Mouse (Mus musculus): ENCODE measurements around the gene Vmn1r1.

The Vmn1r1 gene

GRCm38 (mm10) chr1:182137204-182138125 is 26.8 kb downstream of the Vmn1r1 start:
- DNase-seq (ENCODE audit: low read depth, low spot score), result no peak

GRCm38 (mm10) chr1:182130830-182131229 is 33.5 kb downstream of the Vmn1r1 start:
- DNase-seq (ENCODE audit: low read depth, low spot score), result no peak

- DNase-seq (ENCODE audit: low read depth, low spot score), result no peak
Measured at GRCm38 (mm10) chr1:182124924-182125368, 39.3 kb downstream of the Vmn1r1 start.

GRCm38 (mm10) chr1:182124506-182124905 is 39.8 kb downstream of the Vmn1r1 start, which contains the start of gene Srp9:
Gene Srp9, plus strand, starts transcription at chr1:182124737.
- peak; percentile 91 for DNase-seq (ENCODE audit: low read depth, low spot score)

GRCm38 (mm10) chr1:182122413-182122812 is 41.9 kb downstream of the Vmn1r1 start:
- DNase-seq (ENCODE audit: low read depth, low spot score), result no peak

GRCm38 (mm10) chr1:182115651-182116408 is 48.5 kb downstream of the Vmn1r1 start:
- no peak for DNase-seq (ENCODE audit: low read depth, low spot score)

GRCm38 (mm10) chr1:182115197-182115596 is 49.1 kb downstream of the Vmn1r1 start:
- no peak for DNase-seq (ENCODE audit: low read depth, low spot score)

GRCm38 (mm10) chr1:182113587-182114500 is 50.4 kb downstream of the Vmn1r1 start:
- DNase-seq (ENCODE audit: low read depth, low spot score), result no peak

- DNase-seq (ENCODE audit: low read depth, low spot score), result no peak
Measured at GRCm38 (mm10) chr1:182113131-182113530, 51.2 kb downstream of the Vmn1r1 start.

- no peak for DNase-seq (ENCODE audit: low read depth, low spot score)
Measured at GRCm38 (mm10) chr1:182112385-182112784, 51.9 kb downstream of the Vmn1r1 start.

- DNase-seq (ENCODE audit: low read depth, low spot score), result no peak
Measured at GRCm38 (mm10) chr1:182111386-182112317, 52.6 kb downstream of the Vmn1r1 start.

GRCm38 (mm10) chr1:182110708-182111385 is 53.4 kb downstream of the Vmn1r1 start:
- DNase-seq (ENCODE audit: low read depth, low spot score), result no peak

- DNase-seq (ENCODE audit: low read depth, low spot score), result no peak
Measured at GRCm38 (mm10) chr1:182110185-182110584, 54.1 kb downstream of the Vmn1r1 start.

GRCm38 (mm10) chr1:182108397-182109099 is 55.7 kb downstream of the Vmn1r1 start:
- DNase-seq (ENCODE audit: low read depth, low spot score), result no peak

- DNase-seq (ENCODE audit: low read depth, low spot score), result no peak
Measured at GRCm38 (mm10) chr1:182107251-182107650, 57.0 kb downstream of the Vmn1r1 start.

- DNase-seq (ENCODE audit: low read depth, low spot score), result no peak
Measured at GRCm38 (mm10) chr1:182105023-182105422, 59.3 kb downstream of the Vmn1r1 start.
